Mouse (Mus musculus) ES-E14 (cell line): ENCODE data around the gene Pds5b.

Experiments
- CHD2 ChIP-seq: IDR thresholded peaks from 2 replicates; pipeline ENCODE4 v1.6.1; 2014; ENCODE audit warnings: mild to moderate bottlenecking, low read depth, low read length, inconsistent platforms
- HCFC1 ChIP-seq: IDR thresholded peaks from 2 replicates; pipeline ENCODE4 v1.6.1; 2012; ENCODE audit warnings: low read length, inconsistent platforms, borderline replicate concordance; ENCODE audit not compliant: insufficient read depth
- MAFK ChIP-seq: IDR thresholded peaks from 2 replicates; pipeline ENCODE4 v1.6.1; 2014; ENCODE audit warnings: mild to moderate bottlenecking, low read depth, low read length, inconsistent platforms; ENCODE audit not compliant: insufficient read depth
- ZC3H11A ChIP-seq: IDR thresholded peaks from 2 replicates; pipeline ENCODE4 v1.6.1; 2012; ENCODE audit warnings: low read depth, mild to moderate bottlenecking, inconsistent platforms, low read length, borderline replicate concordance

DNA sequence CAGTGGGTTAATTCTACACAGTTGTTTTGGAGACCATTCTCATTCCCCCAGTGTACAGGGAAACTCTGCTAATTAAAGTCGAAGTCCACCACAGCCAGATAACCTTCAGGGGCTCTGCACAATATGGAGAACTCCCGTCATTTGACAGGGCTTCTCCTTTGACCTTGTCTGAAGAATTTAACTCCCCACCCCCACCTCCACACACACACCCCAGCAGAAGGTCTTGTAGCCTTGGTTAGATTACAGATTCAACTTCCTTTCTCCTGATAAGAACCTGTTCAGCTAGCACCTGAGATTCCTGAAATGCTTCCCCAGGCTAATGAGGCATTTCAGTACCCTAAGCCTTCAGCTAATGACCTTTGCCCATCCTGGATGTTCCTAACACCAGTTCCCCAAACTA, 177.3 kb downstream of the Pds5b start:
- TF ChIP-seq CHD2, result no peak
- TF ChIP-seq HCFC1, result no peak
- TF ChIP-seq ZC3H11A, result no peak
- TF ChIP-seq MAFK, result no peak
